Mouse (Mus musculus) monocyte, adult 2 months (primary cell): ENCODE data around the gene Bud13.

Experiments
- DNase-seq, 2 experiments: peaks; one replicate each; pipeline ENCODE4 v3.0.0; 2022; ENCODE audit warnings: low spot score in 2 of 2, low read depth in 1 of 2

Bud13 gene

GRCm38 (mm10) chr9:46282631-46283436, at the start of gene Bud13:
Gene Bud13 (plus strand): TSS chr9:46283008.
- DNase-seq = peak; percentile 82 to 90

DNA sequence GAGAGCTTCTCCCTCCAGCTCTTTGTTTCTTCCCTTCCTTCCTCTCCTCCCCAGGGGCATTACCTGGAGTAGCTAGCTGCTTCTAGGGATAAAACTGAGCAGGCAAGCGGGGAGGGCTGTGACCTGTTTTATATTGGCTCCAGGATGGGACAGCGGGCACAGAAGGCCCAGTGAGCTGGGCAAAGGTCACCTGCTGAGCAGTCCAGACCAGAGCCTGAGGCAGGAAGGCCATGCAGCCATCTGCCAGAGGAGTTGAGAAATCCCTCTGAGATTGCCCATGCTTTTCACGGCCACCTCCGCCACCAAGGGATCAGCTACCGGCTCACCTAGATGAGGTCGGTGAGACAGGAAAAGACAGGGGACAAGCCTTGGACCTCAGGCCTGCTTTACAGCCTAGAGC, 47.6 kb upstream of the Bud13 start:
- no peak for DNase-seq

GRCm38 (mm10) chr9:46235596-46235648, 47.4 kb upstream of the Bud13 start, which contains the start of gene Apoc3:
Gene Apoc3 (minus strand): TSS chr9:46235636.
- DNase-seq = no peak

- DNase-seq = no peak
These were observed 47.2 kb upstream of the Bud13 start for GRCm38 (mm10) chr9:46235649-46236048.

DNA sequence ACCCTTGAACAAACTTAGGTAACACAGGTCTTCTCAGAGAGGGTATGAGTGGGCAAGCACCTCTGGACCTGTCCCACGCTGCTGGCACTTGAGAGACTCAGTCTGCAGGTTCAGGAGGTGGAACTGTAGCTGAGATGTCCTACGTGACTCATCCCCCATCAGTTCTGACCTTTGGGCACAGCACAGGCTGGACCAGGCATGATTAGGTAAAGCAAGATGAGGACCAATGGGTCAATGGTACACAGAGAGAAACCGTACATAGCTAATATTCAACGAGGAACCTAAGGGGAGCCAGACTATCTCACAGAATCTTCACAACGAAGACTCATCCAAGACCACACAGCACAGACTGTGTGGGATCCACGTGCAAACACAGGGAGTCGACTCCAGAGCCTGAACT, 44.0 kb upstream of the Bud13 start:
- no peak for DNase-seq

DNA sequence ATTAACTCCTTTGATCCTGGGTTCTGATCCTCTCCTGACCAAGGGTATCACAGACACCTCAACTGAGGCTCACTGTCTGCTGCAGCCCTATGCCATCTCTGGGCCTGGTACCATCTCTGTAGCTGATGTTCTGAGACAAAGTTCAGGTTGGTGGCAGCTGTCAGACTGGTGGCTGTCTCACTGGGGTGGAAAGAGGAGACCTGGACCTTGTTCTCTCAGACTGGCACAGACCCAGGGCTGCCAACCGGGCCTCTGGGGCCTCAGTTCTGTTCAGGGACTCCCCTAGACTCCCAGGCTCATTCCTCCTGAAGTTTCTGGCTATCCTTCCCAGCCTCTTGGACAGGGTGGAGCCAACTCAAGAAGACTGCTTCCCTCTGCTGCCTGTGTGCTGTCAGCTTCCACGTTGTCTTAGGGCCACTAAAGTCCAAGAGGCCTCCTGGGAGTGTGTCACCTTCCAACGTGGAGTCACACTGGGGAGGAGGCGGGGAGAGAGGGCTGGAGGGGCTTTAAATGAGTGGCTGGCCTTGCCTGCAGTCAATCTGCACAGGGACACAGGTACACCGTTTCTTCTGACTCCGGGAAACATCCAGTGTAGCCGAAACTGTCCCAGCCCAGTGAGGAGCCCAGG, 42.2 kb upstream of the Bud13 start, which contains the start of gene Apoa4:
Gene Apoa4 (plus strand): TSS at position 171 of the 628 bp plus-strand sequence.
- DNase-seq = no peak

DNA sequence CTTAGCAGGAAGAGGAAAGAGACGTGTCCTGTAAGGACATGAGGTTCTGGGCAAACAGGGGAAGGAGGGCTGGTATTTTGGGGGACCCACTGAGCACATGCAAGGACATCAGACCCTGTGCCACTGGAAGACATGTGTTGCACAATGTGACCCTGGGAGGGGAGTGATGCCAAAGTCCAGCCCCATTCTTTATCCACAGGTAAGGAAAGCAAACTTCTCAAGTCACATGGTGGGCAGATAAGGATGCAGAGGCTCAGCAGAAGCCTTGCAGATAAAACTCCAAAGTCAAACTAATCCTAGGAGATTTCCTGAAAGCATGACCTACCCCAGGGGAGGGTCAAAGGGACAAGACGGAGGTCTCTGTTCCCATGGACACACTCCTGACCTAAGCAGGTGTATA, 41.0 kb upstream of the Bud13 start:
- DNase-seq = no peak

GRCm38 (mm10) chr9:46243122-46243521, 39.7 kb upstream of the Bud13 start:
- DNase-seq = no peak

DNA sequence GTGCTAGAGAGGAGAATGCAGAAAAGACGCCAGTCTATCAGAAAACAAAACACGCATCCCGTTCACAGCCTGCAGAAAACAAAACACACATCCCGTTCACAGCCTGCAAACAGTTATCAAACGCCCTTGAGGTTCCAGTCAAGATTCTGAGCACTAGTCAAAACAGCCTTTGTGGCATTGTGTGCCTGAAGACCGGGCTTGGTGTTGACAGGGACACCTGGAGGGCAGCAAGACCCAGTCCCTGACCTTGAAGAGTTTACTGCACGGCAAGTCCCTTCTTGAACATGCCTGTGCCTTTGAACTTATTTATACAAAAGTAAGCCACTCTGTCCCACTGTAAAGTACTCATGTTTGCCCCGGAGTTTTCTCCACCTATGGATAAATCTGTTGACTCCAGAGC, 39.2 kb upstream of the Bud13 start:
- DNase-seq = no peak

GRCm38 (mm10) chr9:46246752-46247324, 36.0 kb upstream of the Bud13 start:
- DNase-seq = no peak

DNA sequence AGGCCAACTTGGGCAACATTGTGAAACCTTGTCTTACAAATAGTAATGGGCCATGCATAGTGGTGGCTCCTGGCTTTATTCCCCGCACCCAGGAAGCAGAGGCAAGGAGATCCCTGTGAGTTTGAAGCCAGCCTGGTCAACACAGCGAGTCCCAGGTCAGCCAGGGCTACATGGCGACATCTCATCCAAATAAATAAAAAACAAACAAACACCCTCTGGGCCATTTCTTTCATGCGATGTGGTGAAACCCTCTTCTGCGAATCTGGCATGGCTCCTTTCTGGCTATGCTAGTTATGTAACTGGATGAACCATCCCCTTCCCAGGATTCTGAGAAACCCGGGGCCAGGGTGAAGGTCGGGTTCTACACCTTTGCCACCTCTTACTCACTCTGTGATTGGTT, 26.6 kb upstream of the Bud13 start:
- no peak for DNase-seq

GRCm38 (mm10) chr9:46256658-46257385, 26.0 kb upstream of the Bud13 start:
- peak; percentile 43 to 44 for DNase-seq

DNA sequence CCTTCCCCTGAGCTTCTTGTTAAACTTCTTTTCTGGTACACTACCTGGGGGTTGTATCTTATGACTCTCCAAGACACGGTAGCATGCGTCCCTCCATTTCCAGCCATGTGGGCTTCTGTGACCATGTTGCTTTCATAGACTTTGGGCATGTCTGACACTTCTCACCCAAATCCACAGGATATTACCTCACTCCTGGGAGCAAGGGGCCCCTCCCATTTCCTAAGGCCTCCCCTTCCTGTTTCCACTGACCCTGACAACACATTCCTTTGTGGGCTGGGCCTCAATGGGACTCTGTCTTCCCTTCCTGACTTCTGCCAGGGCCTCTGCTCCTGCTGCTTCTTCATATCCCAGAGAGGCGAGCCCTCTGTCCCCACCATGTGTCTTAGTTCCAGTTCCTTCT, 25.3 kb upstream of the Bud13 start:
- DNase-seq = peak; percentile 29 to 49

- no peak for DNase-seq
These were observed 23.7 kb upstream of the Bud13 start for GRCm38 (mm10) chr9:46259111-46259510.

GRCm38 (mm10) chr9:46261131-46261530, 21.7 kb upstream of the Bud13 start:
- DNase-seq = no peak

DNA sequence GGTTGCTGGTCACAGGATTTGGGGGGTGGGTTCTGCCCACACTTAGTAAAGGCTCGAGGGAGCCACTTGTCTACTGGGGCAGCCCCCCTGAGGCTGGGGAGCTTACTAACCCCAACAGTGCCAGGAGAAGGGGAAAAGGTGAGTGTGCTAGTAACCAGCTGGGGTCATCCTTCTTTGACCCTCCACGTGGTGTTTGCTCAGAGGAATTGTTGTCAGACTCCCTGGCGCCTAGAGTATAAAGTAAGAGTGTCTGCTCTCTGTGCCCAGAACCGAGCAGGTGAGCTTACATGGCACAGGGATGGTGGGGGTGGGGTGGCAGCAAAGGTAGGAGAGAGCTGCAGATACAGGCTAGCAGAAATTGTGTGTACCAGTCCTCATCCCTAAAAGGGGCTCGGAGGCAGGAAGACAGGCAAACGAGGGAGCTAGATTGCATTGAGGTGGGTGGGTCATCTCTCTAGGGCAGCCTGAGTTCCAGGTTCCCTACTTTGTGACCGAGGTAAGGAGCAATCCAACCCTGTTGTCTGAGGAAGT, 14.4 kb upstream of the Bud13 start, which contains the start of gene Apoa5:
Gene Apoa5 (plus strand): TSS at position 291 of the 531 bp plus-strand sequence.
- DNase-seq = no peak

DNA sequence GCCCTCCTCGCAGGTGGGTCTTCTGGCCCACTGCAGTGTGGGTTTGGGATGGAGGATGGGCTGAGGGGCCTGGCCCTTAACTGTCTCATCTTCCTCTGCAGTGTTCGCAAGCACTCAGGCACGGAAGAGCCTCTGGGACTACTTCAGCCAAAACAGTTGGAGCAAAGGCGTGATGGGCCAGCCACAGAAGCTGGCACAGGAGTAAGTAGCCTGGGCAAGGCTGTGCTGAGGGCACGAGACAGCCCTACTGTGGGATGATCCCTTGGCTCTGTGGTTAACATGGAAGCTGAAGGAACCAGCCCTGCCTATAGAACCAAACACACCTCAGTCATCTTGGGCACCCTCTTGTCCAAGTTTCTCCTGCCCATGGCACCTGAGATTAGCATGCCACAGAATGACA, 13.7 kb upstream of the Bud13 start:
- no peak for DNase-seq

- DNase-seq = no peak
These were observed 12.0 kb upstream of the Bud13 start for GRCm38 (mm10) chr9:46270782-46271181.

- DNase-seq = no peak
These were observed 10.7 kb upstream of the Bud13 start for GRCm38 (mm10) chr9:46272070-46272469.

GRCm38 (mm10) chr9:46272677-46273454, 9.9 kb upstream of the Bud13 start, which contains the start of gene Zpr1:
Gene Zpr1 (plus strand): TSS chr9:46273064.
- DNase-seq = peak; percentile 76 to 84

- no peak for DNase-seq
These were observed 8.3 kb upstream of the Bud13 start for GRCm38 (mm10) chr9:46274494-46274893.
